Mouse (Mus musculus) forebrain, embryonic 16.5 days (tissue): ENCODE data around the gene Lgr4. TPM values are rescaled to one million over a fixed set of nuclear protein-coding genes. Genes with fewer than 3 reads are reported as not detected.

ENCODE experiments used
- ATAC-seq: fragments of 200-750 bp; cut with Nextera tagmentation; 2 replicates; pipeline ENCODE4 v1.8.0; 2017; ENCODE audit warnings: mild to moderate bottlenecking, moderate library complexity
- H3K27ac ChIP-seq: fragments of 300-500 bp; sonication (generic); 2 replicates; pipeline ENCODE4 v1.5.1; 2014; ENCODE audit warnings: low read length, control low read depth
- H3K27me3 ChIP-seq: fragments of 300-500 bp; sonication (generic); replicated peaks from 2 replicates; pipeline ENCODE4 v1.6.1; 2014; ENCODE audit warnings: low read length; ENCODE audit not compliant: control insufficient read depth, insufficient read depth
- H3K36me3 ChIP-seq: fragments of 300-500 bp; sonication (generic); 2 replicates; pipeline ENCODE4 v1.6.1; 2014; ENCODE audit not compliant: control insufficient read depth, insufficient read depth
- H3K4me1 ChIP-seq: fragments of 300-500 bp; sonication (generic); replicated peaks from 2 replicates; pipeline ENCODE4 v1.6.1; 2014; ENCODE audit warnings: low read length; ENCODE audit not compliant: control insufficient read depth, insufficient read depth
- H3K4me2 ChIP-seq: fragments of 300-500 bp; sonication (generic); 2 replicates; pipeline ENCODE4 v1.6.1; 2014; ENCODE audit warnings: mild to moderate bottlenecking, low read length, control low read depth
- H3K4me3 ChIP-seq: fragments of 300-500 bp; sonication (generic); replicated peaks from 2 replicates; pipeline ENCODE4 v1.5.1; 2014; ENCODE audit warnings: mild to moderate bottlenecking, low read length, control low read depth
- H3K9ac ChIP-seq: fragments of 300-500 bp; sonication (generic); replicated peaks from 2 replicates; pipeline ENCODE4 v1.6.1; 2014; ENCODE audit warnings: low read depth, low read length, control low read depth
- H3K9me3 ChIP-seq: fragments of 300-500 bp; sonication (generic); 2 replicates; pipeline ENCODE4 v1.6.1; 2016; ENCODE audit warnings: low read length; ENCODE audit not compliant: control insufficient read depth
- WGBS: fragments of 180-500 bp; shearing (Covaris S2); extraction: QIAGEN DNeasy Blood & Tissue Kit; methylation state at CpG from one replicate; pipeline ENCODE4 v1.1.7; 2014; 5-methylcytosine and 5-hydroxymethylcytosine counted together
- polyA plus RNA-seq: library from polyadenylated mRNA; unstranded; fragments of >200 nt; fragmentation: Nextera tagmentation; extraction: Ambion mirVana; gene quantifications from 2 replicates; pipeline ENCODE4 v1.2.1, GENCODE M21; 2015

Gene Lgr4
- polyA plus RNA-seq, 1 experiment from 2014 or later: 3.6 TPM

GRCm38 (mm10) chr2:109916782-109917495 lies 508 bp upstream of the Lgr4 start:
- 3% methylated on average over 11 of the region's 11 CpGs for WGBS
- Histone ChIP-seq H3K27ac (no peak overlapping the region), H3K4me3 (peak overlapping the region; percentile 73), H3K4me2 (peak overlapping the region; percentile 86), H3K9me3 (no peaks in the 10 kb centered on the region), H3K4me1 (peaks cover 10% of the 10 kb centered on the region), H3K9ac (peak overlapping the region; percentile 63; the same call in 1 of the 2 replicates), H3K36me3 (no peaks in the 10 kb centered on the region), H3K27me3 (peaks cover 25% of the 10 kb centered on the region)
- ATAC-seq: no peak

- Histone ChIP-seq H3K4me2 (peak overlapping the region; percentile 86), H3K9ac (peak overlapping the region; percentile 63), H3K4me1 (peaks cover 10% of the 10 kb centered on the region), H3K27me3 (peaks cover 27% of the 10 kb centered on the region), H3K27ac (no peak overlapping the region), H3K9me3 (no peaks in the 10 kb centered on the region), H3K4me3 (peak overlapping the region; percentile 73), H3K36me3 (no peaks in the 10 kb centered on the region)
- ATAC-seq: no peak
- 6% methylated on average over 22 of the region's 22 CpGs for WGBS
Measured at GRCm38 (mm10) chr2:109918592-109919262, 1.3 kb downstream of the Lgr4 start.

GRCm38 (mm10) chr2:109920471-109920870 lies 3.0 kb downstream of the Lgr4 start:
- 84% methylated on average over 7 of the region's 7 CpGs for WGBS
- no peak for ATAC-seq
- Histone ChIP-seq H3K4me3 (no peak overlapping the region), H3K4me1 (peaks cover 10% of the 10 kb centered on the region), H3K27me3 (peaks cover 21% of the 10 kb centered on the region), H3K9ac (no peak overlapping the region), H3K4me2 (no peak overlapping the region), H3K9me3 (no peaks in the 10 kb centered on the region), H3K27ac (no peak overlapping the region), H3K36me3 (no peaks in the 10 kb centered on the region)

- H3K4me3 ChIP-seq: no peak overlapping the region
- no peak overlapping the region for H3K27ac ChIP-seq
- no peak overlapping the region for H3K4me2 ChIP-seq
- no peaks in the 10 kb centered on the region for H3K9me3 ChIP-seq
- peaks cover 10% of the 10 kb centered on the region for H3K4me1 ChIP-seq
- no peak overlapping the region for H3K9ac ChIP-seq
- 68% methylated on average over 8 of the region's 8 CpGs for WGBS
- H3K36me3 ChIP-seq: no peaks in the 10 kb centered on the region
- ATAC-seq: no peak
- peaks cover 20% of the 10 kb centered on the region for H3K27me3 ChIP-seq
Measured at GRCm38 (mm10) chr2:109921298-109922035, 4.0 kb downstream of the Lgr4 start.

GRCm38 (mm10) chr2:109922306-109922705 lies 4.9 kb downstream of the Lgr4 start:
- WGBS: 92% methylated on average over 3 of the region's 3 CpGs
- Histone ChIP-seq H3K27ac (no peak overlapping the region), H3K4me3 (no peak overlapping the region), H3K9ac (no peak overlapping the region), H3K4me1 (peaks cover 10% of the 10 kb centered on the region), H3K36me3 (no peaks in the 10 kb centered on the region), H3K27me3 (peaks cover 24% of the 10 kb centered on the region), H3K9me3 (no peaks in the 10 kb centered on the region), H3K4me2 (no peak overlapping the region)
- ATAC-seq: no peak

GRCm38 (mm10) chr2:109923031-109923430 lies 5.6 kb downstream of the Lgr4 start:
- H3K36me3 ChIP-seq: no peaks in the 10 kb centered on the region
- H3K9me3 ChIP-seq: no peaks in the 10 kb centered on the region
- peaks cover 24% of the 10 kb centered on the region for H3K27me3 ChIP-seq
- 85% methylated on average over 3 of the region's 3 CpGs for WGBS
- H3K4me3 ChIP-seq: no peak overlapping the region
- H3K4me1 ChIP-seq: peaks cover 10% of the 10 kb centered on the region
- H3K4me2 ChIP-seq: no peak overlapping the region
- no peak overlapping the region for H3K9ac ChIP-seq
- no peak for ATAC-seq
- no peak overlapping the region for H3K27ac ChIP-seq

GRCm38 (mm10) chr2:109923945-109924344 lies 6.5 kb downstream of the Lgr4 start:
- WGBS: 82% methylated on average over 3 of the region's 3 CpGs
- Histone ChIP-seq H3K9ac (no peak overlapping the region), H3K4me1 (peaks cover 1% of the 10 kb centered on the region; the same call in 1 of the 2 replicates), H3K9me3 (no peaks in the 10 kb centered on the region), H3K4me3 (no peak overlapping the region), H3K36me3 (no peaks in the 10 kb centered on the region), H3K27ac (no peak overlapping the region), H3K4me2 (no peak overlapping the region), H3K27me3 (peaks cover 24% of the 10 kb centered on the region)
- ATAC-seq: no peak

- H3K9ac ChIP-seq: no peak overlapping the region
- no peak for ATAC-seq
- no peaks in the 10 kb centered on the region for H3K4me1 ChIP-seq
Measured at GRCm38 (mm10) chr2:109926984-109927383, 9.5 kb downstream of the Lgr4 start.

GRCm38 (mm10) chr2:109927446-109927845 lies 10.0 kb downstream of the Lgr4 start:
- Histone ChIP-seq H3K36me3 (no peaks in the 10 kb centered on the region), H3K4me1 (no peaks in the 10 kb centered on the region), H3K9me3 (no peaks in the 10 kb centered on the region), H3K4me2 (no peak overlapping the region), H3K27ac (no peak overlapping the region), H3K9ac (no peak overlapping the region), H3K4me3 (no peak overlapping the region), H3K27me3 (peaks cover 10% of the 10 kb centered on the region)
- no peak for ATAC-seq
- WGBS: 93% methylated on average over 7 of the region's 7 CpGs

More at GRCm38 (mm10) chr2:109926984-109927383, 9.5 kb downstream of the Lgr4 start:
- Histone ChIP-seq H3K27ac (no peak overlapping the region), H3K4me2 (no peak overlapping the region), H3K27me3 (peaks cover 10% of the 10 kb centered on the region), H3K36me3 (no peaks in the 10 kb centered on the region), H3K9me3 (no peaks in the 10 kb centered on the region), H3K4me3 (no peak overlapping the region)
- 91% methylated on average over 4 of the region's 4 CpGs for WGBS
